Mouse (Mus musculus) activated CD4-positive, CD25-positive, alpha-beta regulatory T cell, adult 9 weeks (primary cell): Measurements from ENCODE around the gene Ap3s2. TPM values are rescaled to one million over a fixed set of nuclear protein-coding genes. Genes with fewer than 3 reads are reported as not detected.

Experiments used
- polyA plus RNA-seq: library from polyadenylated mRNA; unstranded; fragments of 100-300 nt; shearing (Covaris generic); gene quantifications from one replicate; pipeline ENCODE4 v1.2.1, GENCODE M21; 2017

Ap3s2 gene
- polyA plus RNA-seq, result 32.2 TPM

GRCm38 (mm10) chr7:79920344-79920983 lies at the start of gene Ap3s2:
Gene Ap3s2, minus strand, starts transcription at chr7:79920649.

GRCm38 (mm10) chr7:79934862-79935510 lies 14.5 kb upstream of the Ap3s2 start, which contains the start of gene Arpin:
Gene Arpin, minus strand, starts transcription at chr7:79935359.

GRCm38 (mm10) chr7:79860811-79861210 lies 59.6 kb downstream of the Ap3s2 start, which contains the start of gene Anpep:
Gene Anpep, minus strand, starts transcription at chr7:79861059.

Other genes with a start within 250 kb of the Ap3s2 start
- gene Kif7, start 204.9 kb downstream of the Ap3s2 start, polyA plus RNA-seq, result 0.16 TPM
- not detected for gene Plin1, start 187.7 kb downstream of the Ap3s2 start, polyA plus RNA-seq
- gene Pex11a, start 177.5 kb downstream of the Ap3s2 start, polyA plus RNA-seq, result 5.4 TPM
- 0.48 TPM for gene Wdr93, start 177.5 kb downstream of the Ap3s2 start, polyA plus RNA-seq
- not detected for gene Mesp1, start 126.9 kb downstream of the Ap3s2 start, polyA plus RNA-seq
- gene Mesp2, start 109.9 kb downstream of the Ap3s2 start, polyA plus RNA-seq, result 0.42 TPM
- gene Anpep, start 59.6 kb downstream of the Ap3s2 start, polyA plus RNA-seq, result 0.39 TPM
- gene Arpin, start 14.7 kb upstream of the Ap3s2 start, polyA plus RNA-seq, result 0.28 TPM
- gene Zfp710, start 104.2 kb upstream of the Ap3s2 start, polyA plus RNA-seq, result 3.2 TPM
- gene Idh2, start 194.7 kb upstream of the Ap3s2 start, polyA plus RNA-seq, result 35.0 TPM